Mouse (Mus musculus) MEL (cell line): ENCODE results near the gene Gm21954.

Experiments used
- CTCF ChIP-seq, 3 experiments: IDR thresholded peaks in 2 of 3; conservative IDR thresholded peaks in 1 of 3; 2 replicates each; pipeline ENCODE4 v1.5.1; 2011 to 2012; ENCODE audit warnings: low read length in 3 of 3, low read depth in 2 of 3, mild to moderate bottlenecking in 2 of 3, improper control_type of control experiment in 1 of 3, inconsistent platforms in 1 of 3, mixed read lengths in 1 of 3, moderate library complexity in 1 of 3; ENCODE audit not compliant: control insufficient read depth in 1 of 3, insufficient read depth in 1 of 3, poor library complexity in 1 of 3, severe bottlenecking in 1 of 3
- E2F4 ChIP-seq: IDR thresholded peaks from 2 replicates; pipeline ENCODE4 v1.6.1; 2011; ENCODE audit warnings: low read depth, low read length, improper control_type of control experiment, borderline replicate concordance
- EP300 ChIP-seq, 2 experiments: IDR thresholded peaks; 2 replicates each; pipeline ENCODE4 v1.6.1; 2011; ENCODE audit warnings: improper control_type of control experiment in 2 of 2, low read length in 2 of 2, low read depth in 1 of 2, mild to moderate bottlenecking in 1 of 2
- GABPA ChIP-seq: IDR thresholded peaks from 2 replicates; pipeline ENCODE4 v1.6.1; 2012; ENCODE audit warnings: low read depth, mild to moderate bottlenecking, inconsistent platforms, low read length, improper control_type of control experiment, moderate library complexity
- GATA1 ChIP-seq: IDR thresholded peaks from 2 replicates; pipeline ENCODE4 v1.6.1; 2011; ENCODE audit warnings: low read depth, low read length, improper control_type of control experiment
- HCFC1 ChIP-seq: IDR thresholded peaks from 2 replicates; pipeline ENCODE4 v1.6.1; 2012; ENCODE audit warnings: low read depth, mild to moderate bottlenecking, inconsistent platforms, low read length, improper control_type of control experiment, moderate library complexity
- MYC ChIP-seq: IDR thresholded peaks from 2 replicates; pipeline ENCODE4 v1.6.1; 2011; ENCODE audit warnings: low read depth, mild to moderate bottlenecking, low read length, improper control_type of control experiment, moderate library complexity
- POLR2A ChIP-seq, 2 experiments: IDR thresholded peaks; 2 replicates each; pipeline ENCODE4 v1.6.1; 2011 to 2012; ENCODE audit warnings: low read length in 2 of 2, mild to moderate bottlenecking in 2 of 2, control low read depth in 1 of 2, improper control_type of control experiment in 1 of 2, low read depth in 1 of 2, moderate library complexity in 1 of 2; ENCODE audit not compliant: control insufficient read depth in 1 of 2, insufficient read depth in 1 of 2, poor library complexity in 1 of 2
- TAL1 ChIP-seq: IDR thresholded peaks from 2 replicates; pipeline ENCODE4 v1.6.1; 2012; ENCODE audit warnings: mild to moderate bottlenecking, inconsistent platforms, low read length, moderate library complexity, mixed read lengths
- TBP ChIP-seq: IDR thresholded peaks from 2 replicates; pipeline ENCODE4 v1.8.0; 2011; ENCODE audit warnings: low read depth, low read length, improper control_type of control experiment
- UBTF ChIP-seq: IDR thresholded peaks from 2 replicates; pipeline ENCODE4 v1.6.1; 2012; ENCODE audit warnings: low read depth, mild to moderate bottlenecking, inconsistent platforms, low read length, improper control_type of control experiment, moderate library complexity, borderline replicate concordance; ENCODE audit not compliant: insufficient read depth
- ZC3H11A ChIP-seq: IDR thresholded peaks from 2 replicates; pipeline ENCODE4 v1.6.1; 2012; ENCODE audit warnings: low read depth, mild to moderate bottlenecking, inconsistent platforms, low read length, improper control_type of control experiment
- ZNF384 ChIP-seq: IDR thresholded peaks from 2 replicates; pipeline ENCODE4 v1.6.1; 2012; ENCODE audit warnings: low read depth, mild to moderate bottlenecking, inconsistent platforms, low read length, improper control_type of control experiment

DNA sequence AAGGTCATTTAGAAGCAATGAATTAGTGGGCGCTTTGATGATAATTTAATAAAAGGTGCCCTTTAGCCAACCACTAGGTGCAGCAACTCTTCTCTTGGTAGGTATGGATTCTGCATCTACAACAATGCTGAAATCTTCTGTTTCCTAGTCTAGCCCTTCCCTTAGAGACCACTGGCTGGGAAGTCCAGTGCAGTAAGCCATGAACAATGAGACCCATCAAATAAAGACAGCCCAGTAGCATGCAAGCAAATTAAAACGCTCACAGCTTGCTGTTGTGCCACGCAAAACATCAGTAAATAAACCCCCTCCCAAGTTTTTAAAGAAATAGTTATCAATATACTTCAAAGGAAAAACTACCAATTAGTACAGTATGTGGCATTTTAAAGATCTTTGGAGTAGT, 10.9 kb downstream of the Gm21954 start:
- TF ChIP-seq ZNF384 (no peak), CTCF (IDR thresholded peaks at IDR 0.05 in 2 of 3, conservative IDR thresholded peaks at IDR 0.05 in 1 of 3; ENCODE audit: control insufficient read depth in 1 of 3, insufficient read depth in 1 of 3, low read depth in 2 of 3, low read length in 3 of 3, poor library complexity in 1 of 3, severe bottlenecking in 1 of 3) (no peak), EP300 (IDR thresholded peaks at IDR 0.05; ENCODE audit: low read depth in 1 of 2, low read length in 2 of 2) (no peak), MYC (no peak), UBTF (no peak), GABPA (no peak), GATA1 (no peak), TBP (no peak), POLR2A (IDR thresholded peaks at IDR 0.05; ENCODE audit: control insufficient read depth in 1 of 2, insufficient read depth in 1 of 2, low read depth in 1 of 2, low read length in 2 of 2, poor library complexity in 1 of 2) (no peak), ZC3H11A (no peak), TAL1 (no peak), E2F4 (no peak), HCFC1 (no peak)
